Mouse (Mus musculus): Measurements from ENCODE around the gene Ftsj3.

The Ftsj3 gene

GRCm38 (mm10) chr11:106255685-106256451, at the start of gene Ftsj3, which contains the start of gene Psmc5:
Ftsj3 (minus strand) TSS chr11:106256079.
Psmc5 (plus strand) TSS chr11:106256154.
- peak; percentile 98 to 99 for DNase-seq

GRCm38 (mm10) chr11:106305348-106306064, 49.6 kb upstream of the Ftsj3 start:
- peak; percentile 74 to 80 for DNase-seq

- peak; percentile 82 to 84 for DNase-seq
Observed at GRCm38 (mm10) chr11:106302634-106303033, 46.8 kb upstream of the Ftsj3 start.

- no peak for DNase-seq
Observed at GRCm38 (mm10) chr11:106301765-106302164, 45.9 kb upstream of the Ftsj3 start, which contains the start of gene Gh. Gh (minus strand) TSS chr11:106301865.

GRCm38 (mm10) chr11:106291861-106292260, 36.0 kb upstream of the Ftsj3 start:
- no peak for DNase-seq

- DNase-seq: no peak
Observed at GRCm38 (mm10) chr11:106290376-106290775, 34.5 kb upstream of the Ftsj3 start.

GRCm38 (mm10) chr11:106289369-106289768, 33.5 kb upstream of the Ftsj3 start:
- peak; percentile 59 to 61 for DNase-seq

- no peak for DNase-seq
Observed at GRCm38 (mm10) chr11:106286987-106287386, 31.1 kb upstream of the Ftsj3 start.

GRCm38 (mm10) chr11:106286206-106286605, 30.3 kb upstream of the Ftsj3 start:
- no peak for DNase-seq

- no peak for DNase-seq
Observed at GRCm38 (mm10) chr11:106284126-106284525, 28.2 kb upstream of the Ftsj3 start.

- DNase-seq: no peak
Observed at GRCm38 (mm10) chr11:106283371-106283770, 27.5 kb upstream of the Ftsj3 start.

- DNase-seq: no peak
Observed at GRCm38 (mm10) chr11:106282452-106282851, 26.6 kb upstream of the Ftsj3 start.

GRCm38 (mm10) chr11:106276454-106276853, 20.6 kb upstream of the Ftsj3 start, which contains the start of gene Tcam1:
Tcam1 (plus strand) TSS chr11:106276672.
- peak; percentile 97 for DNase-seq

- no peak for DNase-seq
Observed at GRCm38 (mm10) chr11:106274971-106275411, 19.1 kb upstream of the Ftsj3 start.

- no peak for DNase-seq
Observed at GRCm38 (mm10) chr11:106274374-106274773, 18.5 kb upstream of the Ftsj3 start.

GRCm38 (mm10) chr11:106273811-106274210, 17.9 kb upstream of the Ftsj3 start:
- DNase-seq: no peak

- no peak for DNase-seq
Observed at GRCm38 (mm10) chr11:106273311-106273684, 17.4 kb upstream of the Ftsj3 start.

GRCm38 (mm10) chr11:106272644-106273310, 16.9 kb upstream of the Ftsj3 start, which contains the start of gene Smarcd2:
Smarcd2 (minus strand) TSS chr11:106272972.
- peak; percentile 97 for DNase-seq

GRCm38 (mm10) chr11:106271794-106272643, 16.1 kb upstream of the Ftsj3 start:
- peak in 1 of 2 experiments; percentile 53 for DNase-seq

- DNase-seq: no peak
Observed at GRCm38 (mm10) chr11:106271131-106271793, 15.4 kb upstream of the Ftsj3 start.

GRCm38 (mm10) chr11:106269060-106269431, 13.2 kb upstream of the Ftsj3 start:
- DNase-seq: peak in 1 of 2 experiments; percentile 5
